Mouse (Mus musculus) NIH3T3 (cell line): Measurements from ENCODE around the gene Slc26a9.
"Not testable (repeated sequence)": the region's sequence is repeated elsewhere in the genome, so short reads cannot be mapped to it uniquely, and the experiment has no call there.

ENCODE experiments used
- DNase-seq: peaks from one replicate; pipeline ENCODE4 v3.0.0-alpha.2; 2012; ENCODE audit warnings: low read depth

Gene Slc26a9

GRCm38 (mm10) chr1:131769296-131769695 is 25.5 kb downstream of the Slc26a9 start:
- DNase-seq = no peak

- peak; percentile 38 for DNase-seq
Measured at GRCm38 (mm10) chr1:131770656-131771055, 26.8 kb downstream of the Slc26a9 start.

- DNase-seq = no peak
Measured at GRCm38 (mm10) chr1:131771440-131771839, 27.6 kb downstream of the Slc26a9 start.

- DNase-seq = peak; percentile 17
Measured at GRCm38 (mm10) chr1:131794591-131794990, 50.8 kb downstream of the Slc26a9 start.

GRCm38 (mm10) chr1:131795171-131795570 is 51.3 kb downstream of the Slc26a9 start:
- no peak for DNase-seq

- no peak for DNase-seq
Measured at GRCm38 (mm10) chr1:131797202-131797909, 53.5 kb downstream of the Slc26a9 start, which contains the start of gene Pm20d1. Gene Pm20d1, plus strand, starts transcription at chr1:131797381.

- no peak for DNase-seq
Measured at GRCm38 (mm10) chr1:131800001-131800400, 56.2 kb downstream of the Slc26a9 start.

GRCm38 (mm10) chr1:131801071-131801470 is 57.2 kb downstream of the Slc26a9 start:
- no peak for DNase-seq

GRCm38 (mm10) chr1:131802652-131803051 is 58.8 kb downstream of the Slc26a9 start:
- no peak for DNase-seq

GRCm38 (mm10) chr1:131804166-131804565 is 60.3 kb downstream of the Slc26a9 start:
- no peak for DNase-seq

GRCm38 (mm10) chr1:131808986-131809385 is 65.2 kb downstream of the Slc26a9 start:
- no peak for DNase-seq

- DNase-seq = no peak
Measured at GRCm38 (mm10) chr1:131809651-131810050, 65.8 kb downstream of the Slc26a9 start.

GRCm38 (mm10) chr1:131811393-131811792 is 67.6 kb downstream of the Slc26a9 start:
- DNase-seq = peak; percentile 45

GRCm38 (mm10) chr1:131812006-131812405 is 68.2 kb downstream of the Slc26a9 start:
- DNase-seq = no peak

GRCm38 (mm10) chr1:131812631-131813295 is 68.9 kb downstream of the Slc26a9 start:
- no peak for DNase-seq

- no peak for DNase-seq
Measured at GRCm38 (mm10) chr1:131813731-131814130, 69.9 kb downstream of the Slc26a9 start.

- no peak for DNase-seq
Measured at GRCm38 (mm10) chr1:131814191-131814590, 70.4 kb downstream of the Slc26a9 start.

- no peak for DNase-seq
Measured at GRCm38 (mm10) chr1:131816886-131817285, 73.1 kb downstream of the Slc26a9 start.

- DNase-seq = not testable (repeated sequence)
Measured at GRCm38 (mm10) chr1:131820353-131820752, 76.5 kb downstream of the Slc26a9 start.

GRCm38 (mm10) chr1:131820887-131821328 is 77.1 kb downstream of the Slc26a9 start:
- no peak for DNase-seq
